Mouse (Mus musculus): ENCODE results near the gene Xlr3a. TPM values are rescaled to one million over a fixed set of nuclear protein-coding genes. Genes with fewer than 3 reads are reported as not detected.

Xlr3a gene
- polyA plus RNA-seq, 2 experiments, result 0.74 to 1.8 TPM

DNA sequence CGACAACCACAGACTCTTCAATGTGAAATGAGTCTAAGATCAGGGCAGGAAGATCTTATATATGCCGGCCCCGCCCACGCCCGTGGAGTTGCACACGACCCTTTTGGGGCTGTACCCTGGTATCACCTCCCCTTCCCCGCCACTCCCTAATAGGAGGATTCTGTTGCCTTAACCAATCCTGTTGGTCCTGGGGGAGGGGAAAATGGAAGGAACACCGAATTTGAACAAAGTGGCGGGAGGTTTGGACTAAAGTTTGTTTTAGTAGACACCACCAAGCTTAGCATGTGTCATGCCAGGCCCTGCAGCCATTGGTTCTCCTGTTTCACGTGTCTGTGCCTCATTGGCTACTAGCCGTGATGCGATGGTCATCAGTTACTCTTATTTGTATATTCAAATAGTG lies 57.2 kb downstream of the Xlr3a start:
- TF ChIP-seq CTCF (IDR thresholded peaks at IDR 0.05; ENCODE audit: low read depth), result no peak

GRCm38 (mm10) chrX:73038831-73039230 lies 58.1 kb downstream of the Xlr3a start:
- no peaks in the 10 kb centered on the region for H3K4me1 ChIP-seq (replicated peaks; ENCODE audit: control insufficient read depth in 2 of 2, insufficient read depth in 2 of 2, low read length in 1 of 2)
- no peaks in the 10 kb centered on the region for H3K9me3 ChIP-seq (ENCODE audit: control insufficient read depth, low read length)
- ATAC-seq (ENCODE audit: insufficient read depth) (no peak), DNase-seq (ENCODE audit: low read depth in 3 of 3, low spot score in 3 of 3) (no peak)
- no peak overlapping the region for H3K27ac ChIP-seq
- H3K36me3 ChIP-seq (replicated peaks; ENCODE audit: control insufficient read depth, insufficient read depth, low read depth), result no peaks in the 10 kb centered on the region
- 56% methylated on average over 8 of the region's 8 CpGs for WGBS (ENCODE audit: insufficient replicate concordance)
- H3K4me2 ChIP-seq (ENCODE audit: low read depth), result no peak overlapping the region
- TF ChIP-seq CTCF (IDR thresholded peaks at IDR 0.05; ENCODE audit: low read depth) (no peak), EP300 (IDR thresholded peaks at IDR 0.05; ENCODE audit: low read depth) (no peak)
- H3K4me3 ChIP-seq (ENCODE audit: insufficient read depth in 1 of 2, low read depth in 2 of 2, low read length in 2 of 2), result no peak overlapping the region
- no peaks in the 10 kb centered on the region for H3K27me3 ChIP-seq (ENCODE audit: control insufficient read depth, insufficient read depth, low read length)
- H3K9ac ChIP-seq (replicated peaks), result no peak overlapping the region

More for the DNA sequence above, 57.2 kb downstream of the Xlr3a start:
- no peaks in the 10 kb centered on the region for H3K9me3 ChIP-seq (ENCODE audit: control insufficient read depth, low read length)
- H3K27ac ChIP-seq, result no peak overlapping the region
- H3K4me2 ChIP-seq (ENCODE audit: low read depth), result no peak overlapping the region
- 64% methylated on average over 12 of the region's 12 CpGs for WGBS (ENCODE audit: insufficient replicate concordance)
- H3K9ac ChIP-seq (replicated peaks), result no peak overlapping the region
- no peaks in the 10 kb centered on the region for H3K4me1 ChIP-seq (replicated peaks; ENCODE audit: control insufficient read depth in 2 of 2, insufficient read depth in 2 of 2, low read length in 1 of 2)
- no peak for ATAC-seq (ENCODE audit: insufficient read depth)
- no peak overlapping the region for H3K4me3 ChIP-seq (ENCODE audit: insufficient read depth in 1 of 2, low read depth in 2 of 2, low read length in 2 of 2)
- DNase-seq (ENCODE audit: low read depth in 3 of 3, low spot score in 3 of 3), result no peak
- H3K27me3 ChIP-seq (ENCODE audit: control insufficient read depth, insufficient read depth, low read length), result no peaks in the 10 kb centered on the region
- H3K36me3 ChIP-seq (replicated peaks; ENCODE audit: control insufficient read depth, insufficient read depth, low read depth), result no peaks in the 10 kb centered on the region

DNA sequence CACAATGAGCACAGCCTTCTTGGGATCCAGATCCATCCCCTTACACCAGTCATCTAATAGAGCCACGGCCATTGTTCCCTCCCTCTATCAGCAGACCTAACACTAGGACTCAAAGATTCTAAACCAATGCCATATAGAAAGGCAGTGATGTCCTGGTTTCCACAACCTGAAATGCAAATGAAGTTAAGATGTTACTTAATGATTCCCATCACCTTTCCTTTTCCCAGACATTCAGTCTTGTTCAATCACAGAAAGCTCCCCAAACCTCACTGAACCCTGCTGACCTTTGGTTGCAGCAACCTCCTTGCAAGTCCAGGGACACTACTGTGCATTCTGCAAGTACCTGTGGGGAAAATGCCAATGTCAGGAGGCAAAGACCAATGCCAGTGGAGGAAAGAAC lies 59.9 kb downstream of the Xlr3a start, which contains the start of gene Pnma5:
Gene Pnma5, minus strand, starts transcription at position 101 of the 400 bp plus-strand sequence.
- Histone ChIP-seq H3K36me3 (replicated peaks; ENCODE audit: control insufficient read depth, insufficient read depth, low read depth) (no peaks in the 10 kb centered on the region), H3K9ac (replicated peaks) (no peak within 1 kb of the TSS), H3K27me3 (ENCODE audit: control insufficient read depth, insufficient read depth, low read length) (no peaks in the 10 kb centered on the region), H3K27ac (no peak within 1 kb of the TSS), H3K4me3 (ENCODE audit: insufficient read depth in 1 of 2, low read depth in 2 of 2, low read length in 2 of 2) (no peak within 1 kb of the TSS), H3K9me3 (ENCODE audit: control insufficient read depth, low read length) (no peaks in the 10 kb centered on the region), H3K4me1 (replicated peaks; ENCODE audit: control insufficient read depth in 2 of 2, insufficient read depth in 2 of 2, low read length in 1 of 2) (no peaks in the 10 kb centered on the region), H3K4me2 (ENCODE audit: low read depth) (no peak within 1 kb of the TSS)
- no peak for DNase-seq (ENCODE audit: low read depth in 3 of 3, low spot score in 3 of 3)
- ATAC-seq (ENCODE audit: insufficient read depth), result no peak
- WGBS (ENCODE audit: insufficient replicate concordance), result 43% methylated on average over 1 of the region's 1 CpGs
- TF ChIP-seq CTCF (IDR thresholded peaks at IDR 0.05; ENCODE audit: low read depth), result no peak
- no peak for TF ChIP-seq EP300 (IDR thresholded peaks at IDR 0.05; ENCODE audit: low read depth)

Other genes starting within 250 kb of the Xlr3a start
- gene Cetn2, start 178.7 kb downstream of the Xlr3a start, polyA plus RNA-seq (2012; rRNA removed), result 7.7 and 12.6 TPM in 2 replicates
- gene Cetn2, start 178.7 kb downstream of the Xlr3a start, polyA plus RNA-seq (2014; fragmentation: Nextera tagmentation; extraction: Ambion mirVana), result 34.7 and 36.9 TPM in 2 replicates
- gene Nsdhl, start 178.5 kb downstream of the Xlr3a start, polyA plus RNA-seq (2012; rRNA removed), result 22.8 and 24.7 TPM in 2 replicates
- gene Nsdhl, start 178.5 kb downstream of the Xlr3a start, polyA plus RNA-seq (2014; fragmentation: Nextera tagmentation; extraction: Ambion mirVana), result 23.5 and 26.4 TPM in 2 replicates
- gene Zfp185, start 109.8 kb downstream of the Xlr3a start, polyA plus RNA-seq (2012; rRNA removed), result 0.45 and 0.81 TPM in 2 replicates
- 1.6 and 1.7 TPM in 2 replicates for gene Zfp185, start 109.8 kb downstream of the Xlr3a start, polyA plus RNA-seq (2014; fragmentation: Nextera tagmentation; extraction: Ambion mirVana)
- gene Pnma5, start 60.0 kb downstream of the Xlr3a start, polyA plus RNA-seq (2012; rRNA removed), result not detected in 2 replicates
- gene Pnma5, start 60.0 kb downstream of the Xlr3a start, polyA plus RNA-seq (2014; fragmentation: Nextera tagmentation; extraction: Ambion mirVana), result not detected in 2 replicates
- gene Pnma3, start 32.3 kb downstream of the Xlr3a start, polyA plus RNA-seq (2012; rRNA removed), result not detected in 2 replicates
- gene Pnma3, start 32.3 kb downstream of the Xlr3a start, polyA plus RNA-seq (2014; fragmentation: Nextera tagmentation; extraction: Ambion mirVana), result not detected in 2 replicates
- 0.23 and 1.0 TPM in 2 replicates for gene Xlr4a, start 14.6 kb downstream of the Xlr3a start, polyA plus RNA-seq (2012; rRNA removed)
- 1.1 TPM in 2 replicates for gene Xlr4a, start 14.6 kb downstream of the Xlr3a start, polyA plus RNA-seq (2014; fragmentation: Nextera tagmentation; extraction: Ambion mirVana)
- 0.03 TPM in 2 replicates for gene Gm14685, start 20.0 kb upstream of the Xlr3a start, polyA plus RNA-seq (2012; rRNA removed)
- gene Gm14685, start 20.0 kb upstream of the Xlr3a start, polyA plus RNA-seq (2014; fragmentation: Nextera tagmentation; extraction: Ambion mirVana), result not detected in 2 replicates
- gene Xlr5b, start 51.7 kb upstream of the Xlr3a start, polyA plus RNA-seq (2012; rRNA removed), result not detected in 2 replicates
- gene Xlr5b, start 51.7 kb upstream of the Xlr3a start, polyA plus RNA-seq (2014; fragmentation: Nextera tagmentation; extraction: Ambion mirVana), result not detected in 2 replicates
- gene DXBay18, start 52.4 kb upstream of the Xlr3a start, polyA plus RNA-seq (2012; rRNA removed), result not detected in 2 replicates
- gene DXBay18, start 52.4 kb upstream of the Xlr3a start, polyA plus RNA-seq (2014; fragmentation: Nextera tagmentation; extraction: Ambion mirVana), result not detected in 2 replicates
- gene Spin2d, start 79.9 kb upstream of the Xlr3a start, polyA plus RNA-seq (2012; rRNA removed), result not detected in 2 replicates
- gene Spin2d, start 79.9 kb upstream of the Xlr3a start, polyA plus RNA-seq (2014; fragmentation: Nextera tagmentation; extraction: Ambion mirVana), result not detected in 2 replicates
- gene Xlr3b, start 95.1 kb upstream of the Xlr3a start, polyA plus RNA-seq (2012; rRNA removed), result 0.63 and 2.1 TPM in 2 replicates
- gene Xlr3b, start 95.1 kb upstream of the Xlr3a start, polyA plus RNA-seq (2014; fragmentation: Nextera tagmentation; extraction: Ambion mirVana), result 1.7 and 2.0 TPM in 2 replicates
- 0.73 and 1.9 TPM in 2 replicates for gene Xlr4b, start 117.2 kb upstream of the Xlr3a start, polyA plus RNA-seq (2012; rRNA removed)
- 1.2 and 2.9 TPM in 2 replicates for gene Xlr4b, start 117.2 kb upstream of the Xlr3a start, polyA plus RNA-seq (2014; fragmentation: Nextera tagmentation; extraction: Ambion mirVana)
- gene F8a, start 131.2 kb upstream of the Xlr3a start, polyA plus RNA-seq (2012; rRNA removed), result 1.5 and 1.9 TPM in 2 replicates
- gene F8a, start 131.2 kb upstream of the Xlr3a start, polyA plus RNA-seq (2014; fragmentation: Nextera tagmentation; extraction: Ambion mirVana), result 2.4 and 2.9 TPM in 2 replicates
- gene Xlr4c, start 146.0 kb upstream of the Xlr3a start, polyA plus RNA-seq (2012; rRNA removed), result 0.12 and 0.19 TPM in 2 replicates
- gene Xlr4c, start 146.0 kb upstream of the Xlr3a start, polyA plus RNA-seq (2014; fragmentation: Nextera tagmentation; extraction: Ambion mirVana), result 0.20 and 0.49 TPM in 2 replicates
- not detected in 2 replicates for gene Xlr3c, start 168.3 kb upstream of the Xlr3a start, polyA plus RNA-seq (2012; rRNA removed)
- gene Xlr3c, start 168.3 kb upstream of the Xlr3a start, polyA plus RNA-seq (2014; fragmentation: Nextera tagmentation; extraction: Ambion mirVana), result not detected in 2 replicates
- not detected in 2 replicates for gene Xlr5a, start 195.9 kb upstream of the Xlr3a start, polyA plus RNA-seq (2012; rRNA removed)
- not detected in 2 replicates for gene Xlr5a, start 195.9 kb upstream of the Xlr3a start, polyA plus RNA-seq (2014; fragmentation: Nextera tagmentation; extraction: Ambion mirVana)
- not detected in 2 replicates for gene Xlr5c, start 195.9 kb upstream of the Xlr3a start, polyA plus RNA-seq (2012; rRNA removed)
- gene Xlr5c, start 195.9 kb upstream of the Xlr3a start, polyA plus RNA-seq (2014; fragmentation: Nextera tagmentation; extraction: Ambion mirVana), result not detected in 2 replicates
- not detected in 2 replicates for gene Gm45015, start 239.7 kb upstream of the Xlr3a start, polyA plus RNA-seq (2012; rRNA removed)
- not detected in 2 replicates for gene Gm45015, start 239.7 kb upstream of the Xlr3a start, polyA plus RNA-seq (2014; fragmentation: Nextera tagmentation; extraction: Ambion mirVana)
- 2.5 and 3.1 TPM in 2 replicates for gene Zfp275, start 245.5 kb upstream of the Xlr3a start, polyA plus RNA-seq (2012; rRNA removed)
- 1.9 and 2.2 TPM in 2 replicates for gene Zfp275, start 245.5 kb upstream of the Xlr3a start, polyA plus RNA-seq (2014; fragmentation: Nextera tagmentation; extraction: Ambion mirVana)

Measured in liver, embryonic 14.5 days (tissue).